Mouse (Mus musculus) CH12F3 (cell line): ENCODE results near the gene Faap100.
"Not testable (repeated sequence)": the region's sequence is repeated elsewhere in the genome, so short reads cannot be mapped to it uniquely, and the experiment has no call there.

Source experiments
- in situ Hi-C: fragments of 300-500 bp; cut with MboI; formaldehyde crosslinking; loops from 2 replicates; pipeline ENCODE4 v1.14.3; 2020; ENCODE audit warnings: low sequenced_read_pairs

Gene Faap100

GRCm38 (mm10) chr11:120378611-120379540 is at the start of gene Faap100:
Faap100 (minus strand) TSS chr11:120378764.
- in situ Hi-C loops, result no loop called here

- in situ Hi-C loops, result no loop called here
These were observed 48.2 kb upstream of the Faap100 start for GRCm38 (mm10) chr11:120426727-120427126.

GRCm38 (mm10) chr11:120423569-120424295 is 45.2 kb upstream of the Faap100 start:
- in situ Hi-C loops, result no loop called here

DNA sequence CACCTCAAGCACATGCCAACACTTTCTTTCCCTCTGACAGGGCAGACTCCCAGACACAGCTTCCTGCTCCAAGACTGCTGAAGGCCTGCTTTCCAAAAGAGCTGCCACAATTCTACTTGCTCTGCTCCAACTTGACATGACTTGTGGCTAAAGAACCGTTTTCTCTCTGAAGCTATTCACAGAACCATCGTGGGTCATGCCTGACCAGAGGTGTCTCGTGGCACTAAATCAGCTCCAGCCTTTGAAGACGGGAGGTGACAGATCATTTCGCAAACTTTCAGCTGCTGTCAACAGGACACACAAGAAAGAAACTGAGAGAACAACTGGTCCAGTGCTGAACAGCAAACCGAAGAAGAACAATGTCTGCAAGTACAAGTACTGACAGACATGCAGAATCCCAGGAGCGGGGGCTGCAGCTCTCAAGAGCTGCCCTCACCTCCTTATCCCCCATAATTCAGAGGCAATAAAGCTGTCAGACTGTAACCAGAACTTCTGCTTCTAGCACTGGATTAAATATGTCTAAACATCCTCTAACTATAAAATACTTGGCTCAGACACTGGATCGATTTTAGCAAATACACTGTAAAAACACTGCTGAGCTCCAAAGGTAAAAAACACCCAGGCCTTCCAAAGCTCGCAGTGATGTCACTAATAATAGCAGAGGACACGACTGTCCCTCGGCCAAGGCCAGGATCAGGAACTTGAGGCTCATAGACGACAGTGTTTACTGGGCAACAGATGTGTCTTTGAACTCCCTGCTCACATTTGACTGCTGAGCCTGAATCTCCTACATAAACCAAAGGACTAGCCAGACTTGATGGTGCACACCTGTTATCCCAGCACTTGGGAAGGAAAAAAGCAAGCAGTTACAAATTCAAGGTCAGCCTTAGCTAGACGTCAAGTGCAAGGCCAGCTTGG is 44.3 kb upstream of the Faap100 start:
- in situ Hi-C loops, result no loop called here

- in situ Hi-C loops, result no loop called here
These were observed 40.0 kb upstream of the Faap100 start for GRCm38 (mm10) chr11:120418592-120418991.

DNA sequence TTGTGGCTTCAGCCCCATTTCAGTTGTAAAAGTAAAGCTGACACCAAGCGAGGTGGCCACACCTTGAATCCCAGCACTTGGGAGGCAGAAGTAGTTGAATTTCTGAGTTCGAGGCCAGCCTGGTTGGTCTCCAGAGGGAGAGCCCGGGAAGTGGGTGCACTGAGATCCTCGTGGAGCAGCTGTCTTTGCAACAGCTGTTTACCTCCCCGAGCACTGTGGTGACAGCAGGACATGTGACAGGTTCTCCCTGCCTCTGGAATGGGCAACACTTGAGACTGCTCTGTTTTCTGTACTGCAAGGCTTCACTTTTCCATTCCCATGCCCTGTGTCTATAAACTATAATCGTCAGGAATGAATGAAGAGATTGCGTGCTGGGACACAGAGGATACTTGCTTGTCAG is 39.3 kb upstream of the Faap100 start:
- in situ Hi-C loops, result no loop called here

DNA sequence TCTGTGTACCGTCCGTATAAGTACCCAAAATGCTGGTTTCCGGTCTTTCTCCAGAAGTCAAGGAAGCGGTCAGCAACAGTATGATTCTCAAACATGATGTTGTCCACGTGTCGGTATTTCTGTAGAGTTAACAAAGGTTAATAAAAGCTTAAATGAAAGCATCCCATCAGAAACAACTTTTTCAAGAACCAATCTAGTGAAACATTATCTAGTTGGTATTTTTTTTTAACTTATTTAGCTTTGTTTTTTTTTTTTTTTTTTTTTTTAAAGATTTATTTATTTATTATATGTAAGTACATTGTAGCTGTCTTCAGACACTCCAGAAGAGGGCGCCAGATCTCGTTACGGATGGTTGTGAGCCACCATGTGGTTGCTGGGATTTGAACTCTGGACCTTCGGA is 35.1 kb upstream of the Faap100 start:
- in situ Hi-C loops, result not testable (repeated sequence)

GRCm38 (mm10) chr11:120406445-120406844 is 27.9 kb upstream of the Faap100 start:
- in situ Hi-C loops, result no loop called here

- in situ Hi-C loops, result no loop called here
These were observed 27.3 kb upstream of the Faap100 start for GRCm38 (mm10) chr11:120405867-120406266.

- in situ Hi-C loops, result no loop called here
These were observed 26.2 kb upstream of the Faap100 start for GRCm38 (mm10) chr11:120404814-120405213.

GRCm38 (mm10) chr11:120399319-120399718 is 20.8 kb upstream of the Faap100 start:
- in situ Hi-C loops, result no loop called here

DNA sequence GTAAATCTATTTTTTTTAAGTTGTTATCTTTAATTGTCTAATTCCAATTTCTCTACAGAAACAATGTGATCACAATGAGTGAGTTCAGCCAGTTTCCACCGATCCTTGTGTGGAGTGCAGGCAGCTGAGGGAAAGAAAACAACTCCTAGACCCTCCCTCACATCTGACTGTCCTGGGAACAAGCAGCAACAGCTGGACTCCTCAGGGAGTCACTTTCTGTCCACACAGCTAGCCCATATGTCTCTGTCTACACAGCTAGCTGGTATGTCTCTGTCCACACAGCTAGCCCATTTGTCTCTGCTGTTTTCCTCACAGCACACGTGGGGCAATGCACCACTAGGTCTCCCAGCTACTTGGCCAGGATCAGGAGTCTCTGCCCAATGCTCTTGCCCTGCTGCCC is 19.0 kb upstream of the Faap100 start:
- in situ Hi-C loops, result no loop called here

- in situ Hi-C loops, result no loop called here
These were observed 17.1 kb upstream of the Faap100 start for GRCm38 (mm10) chr11:120395661-120396060.

- in situ Hi-C loops, result no loop called here
These were observed 10.0 kb upstream of the Faap100 start for GRCm38 (mm10) chr11:120388580-120388979.

DNA sequence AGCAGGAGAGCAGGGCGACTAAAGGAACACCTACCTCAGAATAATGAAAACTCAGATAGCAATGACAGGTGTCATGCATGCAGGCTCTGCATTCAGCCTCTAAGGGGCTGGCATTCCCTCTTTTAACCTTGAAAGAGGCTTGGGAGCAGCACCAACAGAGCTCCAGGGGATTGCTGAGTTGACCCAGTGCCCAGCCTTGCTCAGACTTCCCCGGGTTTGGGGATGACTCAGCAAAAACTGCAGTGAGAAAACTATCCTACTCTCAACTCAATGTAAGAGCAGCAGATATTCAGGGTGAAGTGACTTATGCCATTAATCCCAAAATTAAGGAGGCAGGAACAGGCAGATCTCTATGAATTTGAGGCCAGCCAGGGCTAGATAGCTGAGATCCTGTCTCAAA is 8.6 kb upstream of the Faap100 start:
- in situ Hi-C loops, result no loop called here

GRCm38 (mm10) chr11:120386632-120387031 is 8.1 kb upstream of the Faap100 start:
- in situ Hi-C loops, result no loop called here

GRCm38 (mm10) chr11:120382509-120382908 is 3.9 kb upstream of the Faap100 start:
- in situ Hi-C loops, result no loop called here

- in situ Hi-C loops, result no loop called here
These were observed 2.6 kb upstream of the Faap100 start for GRCm38 (mm10) chr11:120381157-120381556.

GRCm38 (mm10) chr11:120380271-120380670 is 1.7 kb upstream of the Faap100 start:
- in situ Hi-C loops, result no loop called here

DNA sequence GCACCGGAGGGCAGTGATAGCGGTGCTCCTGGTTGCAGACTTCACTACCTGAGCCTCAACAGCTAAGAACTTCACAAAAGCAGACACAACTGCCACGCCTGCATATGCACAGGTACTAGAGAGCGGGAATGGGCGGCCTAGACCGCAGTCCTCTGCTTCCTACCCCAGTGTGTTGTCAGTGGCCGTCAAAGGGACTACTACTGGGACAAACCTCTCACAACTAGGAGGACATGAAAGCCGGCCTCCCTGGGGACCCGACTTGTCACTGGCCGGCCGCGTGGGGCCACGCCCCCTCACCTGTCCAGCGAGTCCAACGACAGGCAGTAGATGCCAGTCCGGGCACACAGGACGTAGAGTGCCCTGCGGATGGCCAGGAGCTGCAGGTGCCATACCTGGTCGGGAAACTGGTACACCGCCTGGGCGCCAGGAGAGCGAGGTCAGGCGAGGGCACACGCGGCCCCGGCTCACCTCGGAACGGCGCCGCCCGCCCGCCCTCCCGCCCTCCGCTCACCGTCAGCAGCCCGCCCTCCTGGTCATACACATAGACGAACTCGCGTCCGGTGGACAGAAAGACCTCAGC is 443 bp downstream of the Faap100 start:
- in situ Hi-C loops, result no loop called here

DNA sequence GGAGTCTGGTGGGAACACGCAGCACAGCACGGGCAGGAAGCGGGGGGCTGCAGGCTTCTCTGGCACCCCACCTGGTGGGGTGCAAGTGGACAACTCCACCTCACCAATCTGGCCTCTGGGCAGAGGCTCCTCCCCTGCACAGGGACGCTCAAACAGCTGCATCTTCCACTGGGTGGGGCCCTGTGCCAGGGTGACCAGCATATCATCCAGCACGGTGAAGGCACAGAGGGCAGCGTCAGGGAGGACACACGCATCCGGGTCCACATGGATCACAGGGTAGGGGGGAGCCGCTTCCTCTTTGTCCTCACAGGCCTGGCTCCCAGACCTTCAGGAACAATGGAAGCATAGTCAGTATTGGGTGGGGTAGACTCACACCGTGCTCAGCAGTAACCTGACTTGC is 1.2 kb downstream of the Faap100 start:
- in situ Hi-C loops, result no loop called here
